Mouse (Mus musculus) neural tube, embryonic 13.5 days (tissue): ENCODE measurements around the gene Gm34653. TPM values are rescaled to one million over a fixed set of nuclear protein-coding genes. Genes with fewer than 3 reads are reported as not detected.
"Not testable (repeated sequence)": the region's sequence is repeated elsewhere in the genome, so short reads cannot be mapped to it uniquely, and the experiment has no call there.

Experiments used
- ATAC-seq: fragments of 200-750 bp; cut with Nextera tagmentation; 2 replicates; pipeline ENCODE4 v1.8.0; 2017; ENCODE audit warnings: low read depth, mild to moderate bottlenecking, moderate TSS enrichment, moderate library complexity
- H3K27ac ChIP-seq: fragments of 300-500 bp; sonication (generic); replicated peaks from 2 replicates; pipeline ENCODE4 v1.5.1; 2015; ENCODE audit warnings: moderate library complexity, mild to moderate bottlenecking, inconsistent platforms
- H3K27me3 ChIP-seq: fragments of 300-500 bp; sonication (generic); 2 replicates; pipeline ENCODE4 v1.6.1; 2015; ENCODE audit warnings: mild to moderate bottlenecking, inconsistent platforms
- H3K36me3 ChIP-seq: fragments of 300-500 bp; sonication (generic); 2 replicates; pipeline ENCODE4 v1.6.1; 2015; ENCODE audit warnings: mild to moderate bottlenecking, inconsistent platforms
- H3K4me1 ChIP-seq: fragments of 300-500 bp; sonication (generic); replicated peaks from 2 replicates; pipeline ENCODE4 v1.6.1; 2015; ENCODE audit warnings: inconsistent platforms
- H3K4me2 ChIP-seq: fragments of 300-500 bp; sonication (generic); 2 replicates; pipeline ENCODE4 v1.6.1; 2015; ENCODE audit warnings: inconsistent platforms, mild to moderate bottlenecking, moderate library complexity
- H3K4me3 ChIP-seq: fragments of 300-500 bp; sonication (generic); 2 replicates; pipeline ENCODE4 v1.5.1; 2015; ENCODE audit warnings: mild to moderate bottlenecking, inconsistent platforms
- H3K9ac ChIP-seq: fragments of 300-500 bp; sonication (generic); 2 replicates; pipeline ENCODE4 v1.6.1; 2015; ENCODE audit warnings: moderate library complexity, mild to moderate bottlenecking, inconsistent platforms
- H3K9me3 ChIP-seq: fragments of 300-500 bp; sonication (generic); 2 replicates; pipeline ENCODE4 v1.6.1; 2016; ENCODE audit warnings: inconsistent platforms
- WGBS: fragments of 180-500 bp; shearing (Covaris S2); methylation state at CpG from one replicate; pipeline ENCODE4 v1.1.7; 2015; 5-methylcytosine and 5-hydroxymethylcytosine counted together
- polyA plus RNA-seq: library from polyadenylated mRNA; unstranded; fragments of >200 nt; fragmentation: Nextera tagmentation; extraction: Ambion mirVana; gene quantifications from 2 replicates; pipeline ENCODE4 v1.2.1, GENCODE M21; 2015

The Gm34653 gene
- polyA plus RNA-seq, 1 experiment from 2014 or later: not detected

DNA sequence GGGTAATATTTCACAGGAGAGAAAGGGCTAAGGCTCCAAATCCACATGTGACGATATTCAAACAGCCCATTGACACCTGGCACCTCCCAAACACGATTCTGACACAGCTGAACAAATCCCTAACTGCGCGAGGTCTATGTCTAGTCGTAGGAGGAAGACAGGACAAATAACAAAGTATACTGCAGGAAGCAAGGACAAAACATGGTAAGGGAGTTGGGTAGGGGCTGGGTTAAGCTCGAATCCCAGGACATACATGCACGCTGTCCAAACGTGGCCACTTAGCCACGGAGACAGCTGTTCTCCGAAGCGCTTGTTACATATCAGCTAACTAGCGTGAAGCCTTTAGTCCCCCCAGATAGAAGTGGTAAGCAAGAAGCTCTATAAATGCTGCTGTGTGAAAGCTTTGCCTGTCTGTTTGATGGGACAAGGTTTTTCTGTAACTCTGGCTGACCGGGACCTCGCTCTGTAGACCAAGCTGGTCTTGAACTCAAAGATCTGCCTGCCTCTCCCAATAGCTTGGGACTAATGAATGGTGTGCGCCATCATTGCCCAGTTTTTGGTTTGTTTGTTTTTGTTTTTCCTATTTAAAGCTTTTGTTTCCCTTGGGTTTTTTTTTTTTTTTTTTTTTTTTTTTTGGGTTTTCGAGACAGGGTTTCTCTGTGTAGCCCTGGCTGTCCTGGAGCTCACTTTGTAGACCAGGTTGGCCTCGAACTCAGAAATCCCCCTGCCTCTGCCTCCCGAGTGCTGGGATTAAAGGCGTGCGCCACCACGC is 6.2 kb upstream of the Gm34653 start:
- H3K27ac ChIP-seq: peak overlapping the region; percentile 71
- H3K4me2 ChIP-seq: peak overlapping the region; percentile 88
- H3K27me3 ChIP-seq: peaks cover 4% of the 10 kb centered on the region; the same call in 1 of the 2 replicates
- peak overlapping the region; percentile 96 for H3K9ac ChIP-seq
- peak; percentile 48; the same call in 1 of the 2 replicates for ATAC-seq
- H3K36me3 ChIP-seq: peaks cover 9% of the 10 kb centered on the region; the same call in 1 of the 2 replicates
- peaks cover 27% of the 10 kb centered on the region for H3K4me1 ChIP-seq
- H3K4me3 ChIP-seq: peak overlapping the region; percentile 98
- 35% methylated on average over 20 of the region's 21 CpGs for WGBS
- H3K9me3 ChIP-seq: no peaks in the 10 kb centered on the region

DNA sequence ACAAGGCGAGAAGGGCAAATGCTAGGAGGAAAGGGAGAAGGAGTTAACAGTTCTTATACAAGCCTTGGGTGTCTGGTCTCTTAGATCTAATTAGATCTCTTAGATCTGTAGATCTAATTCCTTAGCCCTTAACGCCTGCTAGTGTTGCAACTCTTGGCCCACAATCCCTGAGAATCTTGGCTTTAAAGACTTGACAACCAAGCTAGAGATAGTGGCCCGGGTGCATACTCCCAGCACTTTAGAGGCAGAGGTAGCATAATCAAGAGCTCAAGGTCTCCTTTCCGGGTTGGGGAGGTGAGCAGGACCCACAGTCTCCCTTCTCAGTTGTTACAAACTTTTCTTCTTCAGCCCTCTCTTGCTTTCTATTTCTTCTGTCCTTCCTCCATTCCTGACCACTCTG is 5.2 kb upstream of the Gm34653 start:
- Histone ChIP-seq H3K4me1 (peaks cover 27% of the 10 kb centered on the region), H3K27ac (no peak overlapping the region), H3K4me3 (no peak overlapping the region), H3K9me3 (no peaks in the 10 kb centered on the region), H3K36me3 (peaks cover 1% of the 10 kb centered on the region; the same call in 1 of the 2 replicates), H3K9ac (no peak overlapping the region), H3K27me3 (peaks cover 4% of the 10 kb centered on the region; the same call in 1 of the 2 replicates), H3K4me2 (no peak overlapping the region)
- WGBS: 91% methylated on average over 4 of the region's 4 CpGs
- ATAC-seq: no peak

DNA sequence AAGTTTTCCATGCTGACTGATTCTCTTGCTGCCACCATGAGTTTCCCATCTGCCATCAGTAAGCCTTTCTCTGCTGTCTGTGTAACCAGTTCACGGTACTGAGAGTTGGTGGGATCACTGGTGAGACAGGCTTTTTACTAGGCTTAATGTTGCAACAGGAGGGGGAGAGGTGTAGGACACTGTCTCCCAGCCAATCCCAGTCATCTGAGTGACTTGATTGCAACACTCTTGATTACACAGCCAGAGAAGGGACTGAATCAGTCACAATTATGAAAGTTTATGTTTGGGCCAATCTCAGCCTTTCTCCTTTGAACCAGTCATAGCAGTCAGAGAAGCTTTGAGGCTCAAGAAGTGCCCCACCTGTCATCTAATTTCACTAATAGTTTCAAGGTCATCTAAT is 4.8 kb upstream of the Gm34653 start:
- Histone ChIP-seq H3K9ac (no peak overlapping the region), H3K4me3 (no peak overlapping the region), H3K9me3 (no peaks in the 10 kb centered on the region), H3K27me3 (peaks cover 4% of the 10 kb centered on the region; the same call in 1 of the 2 replicates), H3K4me2 (no peak overlapping the region), H3K27ac (no peak overlapping the region), H3K4me1 (peaks cover 27% of the 10 kb centered on the region), H3K36me3 (no peaks in the 10 kb centered on the region)
- 91% methylated on average over 1 of the region's 1 CpGs for whole genome bisulfite sequencing
- no peak for ATAC-seq

DNA sequence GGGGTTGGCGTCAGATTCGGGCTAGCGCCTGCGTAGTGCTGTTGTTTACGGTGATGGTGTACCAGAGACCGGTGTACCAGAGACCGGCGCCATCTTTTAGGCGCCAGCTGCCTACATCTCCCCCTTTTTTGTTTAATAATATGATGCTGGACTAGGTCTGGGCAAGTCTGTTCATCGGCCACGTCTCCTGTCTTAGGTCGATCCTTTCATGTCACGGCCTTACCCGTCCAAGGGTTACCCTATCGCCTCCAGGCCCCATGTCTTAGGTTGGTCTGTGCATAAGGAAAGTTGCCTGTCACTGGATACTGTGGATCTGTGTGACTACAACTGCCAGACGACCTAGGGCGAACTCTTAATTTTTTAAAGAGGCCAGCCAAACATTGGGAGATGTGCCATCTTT is 2.7 kb upstream of the Gm34653 start:
- peaks cover 11% of the 10 kb centered on the region for H3K4me1 ChIP-seq
- not testable (repeated sequence) for H3K9ac ChIP-seq, H3K36me3 ChIP-seq, H3K27me3 ChIP-seq, H3K9me3 ChIP-seq, H3K27ac ChIP-seq, H3K4me2 ChIP-seq, ATAC-seq, H3K4me3 ChIP-seq
- WGBS: 93% methylated on average over 17 of the region's 17 CpGs

DNA sequence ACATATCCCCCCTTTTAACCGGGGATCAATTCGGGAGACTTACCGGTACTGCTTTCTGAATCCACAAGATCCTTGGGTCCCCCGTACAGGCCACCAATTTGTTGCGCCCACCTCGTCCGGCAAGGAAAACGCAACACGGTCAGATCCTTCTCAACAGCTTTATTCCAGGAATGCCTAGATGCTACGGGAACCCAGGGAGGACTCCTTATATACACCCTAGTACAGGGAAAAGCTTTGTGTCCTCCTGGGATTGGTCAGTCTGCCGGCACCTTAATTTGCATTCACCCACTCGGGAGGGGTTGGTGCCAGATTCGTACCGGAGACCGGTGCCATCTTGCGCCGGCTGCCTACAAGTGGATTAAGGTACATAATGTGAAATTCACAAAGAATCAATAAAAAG is 817 bp downstream of the Gm34653 start:
- ATAC-seq: no peak
- Histone ChIP-seq H3K9me3 (no peaks in the 10 kb centered on the region), H3K27me3 (peaks cover 18% of the 10 kb centered on the region), H3K4me2 (no peak overlapping the region), H3K27ac (no peak overlapping the region), H3K4me3 (no peak overlapping the region), H3K36me3 (no peaks in the 10 kb centered on the region), H3K4me1 (no peaks in the 10 kb centered on the region), H3K9ac (no peak overlapping the region)
- 87% methylated on average over 17 of the region's 17 CpGs for WGBS

DNA sequence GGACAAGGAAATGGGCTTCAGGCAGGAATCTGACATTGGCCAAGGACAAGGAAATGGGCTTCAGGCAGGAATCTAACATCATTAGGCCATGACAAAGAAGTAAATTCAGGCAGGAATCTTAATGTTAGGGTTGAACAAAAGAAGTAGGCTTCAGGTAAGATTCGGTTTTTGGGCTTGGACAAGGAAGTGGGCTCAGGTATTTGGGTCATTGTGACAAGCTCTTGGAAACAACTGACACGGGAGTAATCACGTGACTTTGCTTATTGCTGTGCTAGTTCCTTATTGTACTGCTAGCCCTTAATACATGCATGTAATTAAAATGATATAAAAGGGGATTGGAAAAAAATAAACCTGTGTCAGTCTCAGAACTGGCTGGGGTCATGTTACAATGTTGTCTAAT is 2.9 kb downstream of the Gm34653 start:
- Histone ChIP-seq H3K9ac (no peak overlapping the region), H3K9me3 (no peaks in the 10 kb centered on the region), H3K4me1 (no peaks in the 10 kb centered on the region), H3K27me3 (peaks cover 14% of the 10 kb centered on the region), H3K36me3 (no peaks in the 10 kb centered on the region), H3K4me3 (no peak overlapping the region), H3K27ac (no peak overlapping the region), H3K4me2 (no peak overlapping the region)
- WGBS: 75% methylated on average over 3 of the region's 3 CpGs
- no peak for ATAC-seq

DNA sequence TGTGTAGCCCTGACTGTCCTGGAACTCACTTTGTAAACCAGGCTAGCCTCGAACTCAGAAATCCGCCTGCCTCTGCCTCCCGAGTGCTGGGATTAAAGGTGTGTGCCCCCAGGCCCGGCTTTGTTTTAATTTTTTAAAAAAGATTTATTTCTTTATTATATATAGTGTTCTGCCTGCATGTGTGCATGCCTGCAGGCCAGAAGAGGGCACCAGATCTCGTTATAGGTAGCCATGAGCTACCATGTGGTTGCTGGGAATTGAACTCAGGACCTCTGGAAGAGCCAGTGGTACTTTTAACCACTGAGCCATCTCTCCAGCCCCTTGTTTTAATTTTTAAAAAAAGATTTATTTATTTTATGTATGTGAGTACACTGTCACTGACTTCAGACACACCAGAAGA is 7.3 kb downstream of the Gm34653 start:
- not testable (repeated sequence) for H3K9me3 ChIP-seq, H3K27me3 ChIP-seq, H3K4me2 ChIP-seq, H3K4me1 ChIP-seq, H3K9ac ChIP-seq, H3K4me3 ChIP-seq, ATAC-seq, H3K27ac ChIP-seq, H3K36me3 ChIP-seq
- 82% methylated on average over 5 of the region's 5 CpGs for WGBS

DNA sequence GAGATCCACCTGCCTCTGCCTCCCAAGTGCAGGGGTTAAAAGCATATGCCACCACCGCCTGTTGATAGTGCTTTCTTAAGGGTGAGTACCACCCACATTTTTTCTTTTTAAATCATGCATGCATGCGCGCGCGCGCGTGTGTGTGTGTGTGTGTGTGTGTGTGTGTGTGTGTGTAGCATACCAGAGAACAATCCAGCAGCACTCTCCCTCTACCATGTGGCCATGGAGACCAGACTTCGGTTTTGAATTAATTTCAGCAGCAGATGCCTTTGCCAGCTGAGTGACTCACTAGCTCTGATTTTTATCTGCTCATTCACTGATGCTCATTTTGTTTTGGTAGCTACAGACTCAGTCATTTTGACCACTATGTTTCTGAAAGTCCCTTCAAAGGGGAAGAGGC is 8.9 kb downstream of the Gm34653 start:
- 88% methylated on average over 8 of the region's 8 CpGs for WGBS
- no peak for ATAC-seq
- H3K36me3 ChIP-seq: no peaks in the 10 kb centered on the region
- H3K4me1 ChIP-seq: no peaks in the 10 kb centered on the region
- H3K9ac ChIP-seq: no peak overlapping the region
- no peak overlapping the region for H3K27ac ChIP-seq
- no peak overlapping the region for H3K4me3 ChIP-seq
- H3K27me3 ChIP-seq: peaks cover 8% of the 10 kb centered on the region
- H3K9me3 ChIP-seq: no peaks in the 10 kb centered on the region
- H3K4me2 ChIP-seq: no peak overlapping the region

DNA sequence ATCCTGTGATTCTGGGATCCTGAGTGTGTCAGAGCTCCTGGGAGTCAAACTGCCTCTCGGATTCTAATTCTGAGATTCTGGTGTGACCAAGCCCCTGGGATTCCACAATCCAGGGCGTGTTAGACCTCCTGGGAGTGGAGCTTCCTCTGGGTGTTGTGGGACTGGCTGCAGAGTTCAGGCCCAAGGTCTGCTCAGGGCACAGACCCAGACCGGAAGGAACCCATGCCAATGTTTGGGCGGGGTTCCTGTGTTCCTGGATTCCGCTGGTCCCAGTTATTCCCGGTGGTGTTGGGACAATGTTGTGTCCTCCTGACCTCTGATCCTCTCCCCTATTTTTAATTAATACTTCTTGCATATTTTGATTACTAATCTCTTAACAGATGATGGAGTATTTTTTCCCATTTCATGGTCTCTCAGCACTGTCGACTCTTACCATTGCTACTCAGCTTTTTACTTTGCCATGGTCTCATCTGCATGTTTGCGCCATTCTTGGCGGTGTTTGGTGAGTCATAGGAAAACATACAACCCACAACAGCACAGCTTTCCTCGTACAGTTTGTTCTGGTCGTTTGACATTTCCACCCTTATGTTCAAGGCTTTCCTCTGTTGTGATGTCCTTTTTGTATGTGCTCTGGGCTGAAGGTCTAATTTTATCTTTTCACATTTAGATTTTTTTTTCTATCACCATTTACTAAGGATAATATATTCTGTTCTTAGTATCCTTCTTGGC is 10.6 kb downstream of the Gm34653 start:
- Histone ChIP-seq H3K4me1 (no peaks in the 10 kb centered on the region), H3K4me2 (no peak overlapping the region), H3K36me3 (no peaks in the 10 kb centered on the region), H3K27me3 (no peaks in the 10 kb centered on the region; the same call in 1 of the 2 replicates), H3K4me3 (no peak overlapping the region), H3K9ac (no peak overlapping the region), H3K9me3 (no peaks in the 10 kb centered on the region), H3K27ac (no peak overlapping the region)
- no peak for ATAC-seq
- 86% methylated on average over 11 of the region's 11 CpGs for WGBS

DNA sequence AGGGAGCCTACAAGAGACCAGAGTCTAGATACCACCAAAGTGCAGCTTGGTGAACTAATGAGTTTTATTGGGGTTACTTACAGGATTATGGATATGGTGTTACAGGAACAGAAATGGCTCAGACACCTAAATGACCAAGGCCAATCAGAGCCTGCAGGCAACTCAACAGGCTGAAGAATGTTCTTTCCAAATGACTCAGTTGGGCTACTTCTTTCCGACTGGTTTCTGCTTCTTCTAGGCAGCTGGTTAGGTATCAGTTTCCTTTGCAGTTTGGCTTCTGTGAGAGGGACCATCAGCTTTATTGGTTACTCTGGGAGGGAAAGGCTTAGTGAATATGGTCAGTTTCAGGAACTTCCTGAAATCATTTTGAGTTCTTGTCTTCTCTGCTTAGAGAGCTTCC is 14.9 kb downstream of the Gm34653 start:
- no peak for ATAC-seq
- H3K4me3 ChIP-seq: no peak overlapping the region
- no peak overlapping the region for H3K9ac ChIP-seq
- peaks cover 39% of the 10 kb centered on the region for H3K36me3 ChIP-seq
- WGBS: 88% methylated on average over 1 of the region's 1 CpGs
- H3K9me3 ChIP-seq: no peaks in the 10 kb centered on the region
- H3K4me1 ChIP-seq: no peaks in the 10 kb centered on the region
- H3K27ac ChIP-seq: no peak overlapping the region
- no peak overlapping the region for H3K4me2 ChIP-seq
- H3K27me3 ChIP-seq: no peaks in the 10 kb centered on the region

DNA sequence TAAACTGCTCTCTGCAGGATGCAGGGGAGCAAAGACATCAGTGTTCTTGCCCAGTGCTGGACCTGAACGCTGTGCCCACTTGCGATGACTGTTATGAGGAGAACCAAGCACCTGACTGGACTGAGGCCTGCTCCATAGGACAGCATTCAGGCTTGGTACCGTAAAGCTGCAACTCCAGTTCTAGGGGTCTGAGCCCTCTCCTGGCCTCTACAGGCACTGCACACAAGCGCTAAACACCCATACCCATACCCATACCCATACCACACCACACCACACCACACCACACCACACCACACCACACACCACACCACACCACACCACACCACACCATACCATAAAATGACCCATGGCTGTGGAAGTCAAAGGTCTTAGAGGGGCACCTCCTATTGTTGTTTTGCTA is 22.5 kb downstream of the Gm34653 start:
- ATAC-seq: no peak
- WGBS: 96% methylated on average over 4 of the region's 4 CpGs
- no peak overlapping the region for H3K9ac ChIP-seq
- H3K36me3 ChIP-seq: peaks cover 97% of the 10 kb centered on the region
- no peak overlapping the region for H3K4me3 ChIP-seq
- H3K4me1 ChIP-seq: no peaks in the 10 kb centered on the region
- H3K27me3 ChIP-seq: no peaks in the 10 kb centered on the region
- no peak overlapping the region for H3K27ac ChIP-seq
- H3K9me3 ChIP-seq: no peaks in the 10 kb centered on the region
- no peak overlapping the region for H3K4me2 ChIP-seq

DNA sequence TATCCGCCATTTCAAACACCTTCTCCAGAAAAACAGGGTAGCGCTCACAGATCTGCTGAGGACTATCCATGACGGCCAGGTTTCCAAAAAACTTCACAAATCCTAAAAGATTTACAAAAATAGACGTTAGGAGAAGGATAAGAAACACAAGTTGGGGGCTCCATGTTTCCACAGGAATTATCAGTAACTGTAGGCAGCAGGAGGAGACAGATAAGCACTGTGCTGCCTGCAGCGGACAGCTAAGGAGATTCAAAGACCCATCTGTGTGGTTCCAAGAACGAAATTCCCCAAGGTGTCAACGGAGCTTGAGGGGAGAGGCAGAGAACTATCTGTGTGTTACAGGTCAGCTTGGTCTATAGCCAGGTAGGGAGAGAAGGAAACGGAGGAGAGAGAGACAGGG is 24.9 kb downstream of the Gm34653 start:
- H3K36me3 ChIP-seq: peaks cover 92% of the 10 kb centered on the region
- no peak overlapping the region for H3K27ac ChIP-seq
- H3K9ac ChIP-seq: no peak overlapping the region
- no peak for ATAC-seq
- H3K4me1 ChIP-seq: no peaks in the 10 kb centered on the region
- H3K9me3 ChIP-seq: no peaks in the 10 kb centered on the region
- H3K4me2 ChIP-seq: no peak overlapping the region
- 93% methylated on average over 8 of the region's 8 CpGs for WGBS
- H3K27me3 ChIP-seq: no peaks in the 10 kb centered on the region
- H3K4me3 ChIP-seq: no peak overlapping the region
